Mouse (Mus musculus): Measurements from ENCODE around the gene D930007J09Rik. TPM values are rescaled to one million over a fixed set of nuclear protein-coding genes. Genes with fewer than 3 reads are reported as not detected.

The D930007J09Rik gene
- not detected in 2 replicates for polyA plus RNA-seq (2012; rRNA removed)

DNA sequence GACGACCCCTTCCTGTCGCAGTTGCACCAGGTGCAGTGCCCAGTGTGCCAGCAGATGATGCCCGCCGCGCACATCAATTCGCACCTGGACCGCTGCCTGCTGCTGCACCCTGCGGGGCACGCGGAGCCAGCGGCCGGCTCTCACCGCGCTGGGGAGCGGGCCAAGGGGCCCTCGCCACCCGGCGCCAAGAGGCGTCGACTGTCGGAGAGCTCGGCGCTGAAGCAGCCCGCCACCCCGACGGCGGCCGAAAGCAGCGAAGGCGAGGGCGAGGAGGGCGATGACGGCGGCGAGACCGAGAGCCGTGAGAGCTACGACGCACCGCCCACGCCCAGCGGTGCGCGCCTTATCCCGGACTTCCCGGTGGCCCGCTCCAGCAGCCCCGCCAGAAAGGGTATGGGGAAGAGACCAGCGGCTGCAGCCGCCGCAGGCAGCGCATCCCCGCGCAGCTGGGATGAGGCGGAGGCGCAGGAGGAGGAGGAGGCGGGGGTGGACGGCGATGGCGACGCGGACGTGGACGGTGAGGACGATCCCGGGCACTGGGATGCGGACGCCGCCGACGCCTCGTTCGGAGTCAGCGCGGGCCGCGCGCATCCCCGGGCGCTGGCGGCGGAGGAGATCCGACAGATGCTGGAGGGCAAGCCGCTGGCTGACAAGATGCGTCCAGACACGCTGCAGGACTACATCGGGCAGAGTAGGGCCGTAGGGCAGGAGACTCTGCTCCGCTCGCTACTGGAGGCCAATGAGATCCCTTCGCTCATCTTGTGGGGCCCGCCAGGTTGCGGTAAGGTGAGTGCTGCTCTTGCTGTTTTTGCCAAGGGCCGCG, at the start of gene D930007J09Rik:
TSS of gene D930007J09Rik (minus strand) at position 591 of the 823 bp plus-strand sequence.

DNA sequence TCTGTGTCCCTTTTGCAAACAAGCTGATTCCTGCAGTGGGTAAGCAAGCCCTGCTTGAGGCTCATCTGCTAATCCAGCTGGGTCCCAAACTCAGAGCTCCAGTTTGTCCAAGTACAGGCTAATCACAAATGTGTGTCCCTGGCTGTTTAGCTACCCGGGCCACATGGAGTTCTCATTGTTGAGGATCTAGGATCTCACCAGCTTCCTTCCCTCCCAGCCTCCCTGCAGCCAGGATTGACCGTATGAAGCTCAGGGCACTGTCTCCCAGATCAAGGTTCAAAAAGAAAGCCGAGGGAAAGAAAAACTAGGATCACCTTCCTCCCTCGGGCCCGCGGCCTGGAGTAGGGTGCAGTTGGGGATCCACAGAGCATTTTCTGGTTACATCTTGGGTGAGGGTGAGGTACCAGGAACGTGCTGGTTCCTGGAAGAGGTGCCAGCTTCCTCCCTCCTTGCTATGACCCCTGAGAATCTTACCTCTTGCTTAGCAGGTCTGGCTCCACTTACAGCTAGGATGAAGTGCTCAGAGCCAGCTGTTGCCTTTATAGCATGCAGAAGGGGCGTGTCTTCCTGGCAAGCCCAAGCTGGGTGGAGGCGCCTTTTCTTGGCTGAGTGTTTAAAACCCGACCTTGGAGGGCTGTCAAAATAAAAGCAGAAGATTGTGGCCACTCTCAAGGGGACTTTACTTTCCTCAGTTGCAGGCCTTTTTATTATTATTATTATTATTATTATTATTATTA, 48.2 kb upstream of the D930007J09Rik start, which contains the start of gene Serpinb1a:
TSS of gene Serpinb1a (minus strand) at position 518 of the 737 bp plus-strand sequence.

DNA sequence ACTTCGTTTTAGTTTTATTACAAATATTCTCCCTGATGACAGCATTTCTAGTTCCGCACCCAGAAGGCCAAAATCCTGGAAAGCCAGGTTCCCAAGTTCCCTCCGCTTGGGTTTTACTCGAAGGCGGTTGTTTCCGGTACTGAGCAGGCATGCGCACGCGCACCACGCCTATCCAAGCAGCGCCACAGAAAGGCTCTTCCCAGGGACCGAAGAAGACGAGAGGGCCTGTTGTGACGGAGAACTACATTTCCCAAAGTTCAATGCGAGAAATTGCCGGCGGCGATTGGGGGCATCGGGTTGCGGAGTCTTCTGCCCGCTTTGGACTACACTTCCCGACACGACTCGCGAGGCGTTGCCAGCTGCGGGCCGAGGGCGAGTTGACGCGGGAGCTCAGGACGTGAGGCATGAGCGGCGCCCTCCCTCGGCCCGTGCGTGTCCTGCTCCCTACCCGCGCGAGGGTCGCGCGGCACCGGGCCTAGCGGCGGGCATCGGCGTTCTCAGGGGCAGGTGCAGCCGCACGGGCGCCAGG, 892 bp downstream of the D930007J09Rik start, which contains the start of gene Wrnip1:
TSS of gene Wrnip1 (plus strand) at position 346 of the 529 bp plus-strand sequence.

DNA sequence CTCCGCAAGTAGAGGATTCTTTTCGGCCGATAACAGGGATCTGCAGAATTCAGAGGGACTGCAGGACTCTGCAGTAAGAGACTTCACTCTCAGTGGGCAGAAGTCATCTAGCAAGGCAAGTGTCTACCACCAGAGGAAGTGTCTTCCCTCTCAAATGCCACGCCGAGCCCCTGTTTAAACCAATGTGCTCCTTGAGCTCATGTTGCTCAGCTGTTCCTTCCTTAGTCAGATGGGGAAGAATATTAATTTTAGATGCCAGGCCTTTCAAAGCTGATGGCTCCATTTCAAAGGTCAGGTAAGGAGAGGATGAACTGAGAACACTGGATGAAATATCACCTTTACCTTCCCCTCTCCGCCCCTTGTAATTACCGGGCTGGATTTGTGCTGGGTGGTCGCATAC, 18.8 kb downstream of the D930007J09Rik start, which contains the start of gene Mylk4:
TSS of gene Mylk4 (minus strand) at position 139 of the 400 bp plus-strand sequence.

Other genes starting within 250 kb of the D930007J09Rik start
- 0.02 TPM in 1 of 2 replicates, not detected in the other for gene Mylk4, start 18.9 kb downstream of the D930007J09Rik start, polyA plus RNA-seq (2012; rRNA removed)
- gene Wrnip1, start 811 bp downstream of the D930007J09Rik start, polyA plus RNA-seq (2012; rRNA removed): 14.3 and 14.4 TPM in 2 replicates
- gene Serpinb1a, start 48.3 kb upstream of the D930007J09Rik start, polyA plus RNA-seq (2012; rRNA removed): 22.9 and 29.1 TPM in 2 replicates
- not detected in 2 replicates for gene Serpinb1c, start 95.4 kb upstream of the D930007J09Rik start, polyA plus RNA-seq (2012; rRNA removed)
- gene Serpinb6b, start 162.4 kb upstream of the D930007J09Rik start, polyA plus RNA-seq (2012; rRNA removed): 2.7 and 3.5 TPM in 2 replicates
- gene Serpinb9, start 200.4 kb upstream of the D930007J09Rik start, polyA plus RNA-seq (2012; rRNA removed): 1.3 and 1.7 TPM in 2 replicates
- gene Serpinb9b, start 224.6 kb upstream of the D930007J09Rik start, polyA plus RNA-seq (2012; rRNA removed): 0.02 and 0.04 TPM in 2 replicates

Measured in liver, embryonic 18 days (tissue).